Mouse (Mus musculus): ENCODE data around the gene Kcnt1. TPM values are rescaled to one million over a fixed set of nuclear protein-coding genes. Genes with fewer than 3 reads are reported as not detected.

Kcnt1 gene
- polyA plus RNA-seq, 1 experiment from 2014 or later: 0.22 TPM

DNA sequence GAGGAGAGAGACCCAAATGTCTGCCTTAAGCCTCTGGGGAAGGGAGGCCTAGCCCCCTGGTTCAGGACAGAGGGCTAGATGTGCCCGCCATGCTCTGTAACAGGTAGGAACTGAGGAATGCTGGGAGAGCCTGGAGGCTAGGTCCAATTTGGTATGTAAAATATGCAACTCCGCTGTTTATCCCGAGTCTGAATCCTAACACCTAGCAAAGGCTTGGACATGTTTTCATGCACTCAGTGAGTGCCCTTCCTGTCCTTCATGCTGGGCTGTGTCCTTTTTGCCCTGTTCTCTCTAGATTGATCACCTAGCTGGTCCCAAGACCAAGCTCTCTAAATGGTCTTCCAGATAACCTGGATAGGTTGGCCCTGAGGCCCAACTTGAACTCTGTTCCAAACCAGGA lies 3.6 kb upstream of the Kcnt1 start:
- Histone ChIP-seq H3K4me1 (ENCODE audit: insufficient read depth) (peaks cover 8% of the 10 kb centered on the region; the same call in 1 of the 2 replicates), H3K9me3 (ENCODE audit: low read depth, low read length) (no peaks in the 10 kb centered on the region), H3K4me2 (no peak overlapping the region), H3K27me3 (ENCODE audit: insufficient read depth, low read length) (peaks cover 21% of the 10 kb centered on the region), H3K36me3 (ENCODE audit: insufficient read depth) (no peaks in the 10 kb centered on the region), H3K27ac (ENCODE audit: low read depth) (no peak overlapping the region), H3K9ac (no peak overlapping the region), H3K4me3 (ENCODE audit: low read depth, low read length) (no peak overlapping the region)
- TF ChIP-seq CTCF (IDR thresholded peaks at IDR 0.05; ENCODE audit: low read depth): no peak
- no peak for ATAC-seq (ENCODE audit: insufficient read depth)
- DNase-seq: no peak
- WGBS: 83% methylated on average over 3 of the region's 3 CpGs

DNA sequence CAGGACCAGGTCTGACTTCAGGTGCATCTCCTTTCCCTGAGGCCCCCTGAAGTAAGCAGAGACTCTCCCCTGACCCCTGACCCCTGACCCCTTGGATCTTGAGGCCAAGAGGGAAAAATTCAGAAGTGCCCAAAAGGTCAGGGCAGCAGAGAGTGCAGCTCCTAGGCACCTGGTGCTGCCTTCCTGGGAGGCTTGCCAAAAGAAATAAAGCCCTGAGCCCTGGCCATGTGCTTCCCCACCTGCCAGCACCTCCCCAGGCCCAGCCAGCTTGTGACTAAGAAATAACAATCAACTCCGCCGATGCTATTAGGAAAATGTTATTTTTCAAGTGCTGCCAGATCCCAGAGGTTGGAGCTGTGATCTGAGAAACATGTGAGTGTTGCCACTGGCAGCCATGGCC lies 1.5 kb upstream of the Kcnt1 start:
- Histone ChIP-seq H3K9ac (no peak overlapping the region), H3K27ac (ENCODE audit: low read depth) (no peak overlapping the region), H3K36me3 (ENCODE audit: insufficient read depth) (no peaks in the 10 kb centered on the region), H3K4me1 (ENCODE audit: insufficient read depth) (peaks cover 8% of the 10 kb centered on the region; the same call in 1 of the 2 replicates), H3K4me2 (no peak overlapping the region), H3K4me3 (ENCODE audit: low read depth, low read length) (no peak overlapping the region), H3K27me3 (ENCODE audit: insufficient read depth, low read length) (peaks cover 28% of the 10 kb centered on the region), H3K9me3 (ENCODE audit: low read depth, low read length) (no peaks in the 10 kb centered on the region)
- ATAC-seq (ENCODE audit: insufficient read depth): no peak
- 57% methylated on average over 2 of the region's 2 CpGs for WGBS
- TF ChIP-seq CTCF (IDR thresholded peaks at IDR 0.05; ENCODE audit: low read depth): no peak
- DNase-seq: no peak

DNA sequence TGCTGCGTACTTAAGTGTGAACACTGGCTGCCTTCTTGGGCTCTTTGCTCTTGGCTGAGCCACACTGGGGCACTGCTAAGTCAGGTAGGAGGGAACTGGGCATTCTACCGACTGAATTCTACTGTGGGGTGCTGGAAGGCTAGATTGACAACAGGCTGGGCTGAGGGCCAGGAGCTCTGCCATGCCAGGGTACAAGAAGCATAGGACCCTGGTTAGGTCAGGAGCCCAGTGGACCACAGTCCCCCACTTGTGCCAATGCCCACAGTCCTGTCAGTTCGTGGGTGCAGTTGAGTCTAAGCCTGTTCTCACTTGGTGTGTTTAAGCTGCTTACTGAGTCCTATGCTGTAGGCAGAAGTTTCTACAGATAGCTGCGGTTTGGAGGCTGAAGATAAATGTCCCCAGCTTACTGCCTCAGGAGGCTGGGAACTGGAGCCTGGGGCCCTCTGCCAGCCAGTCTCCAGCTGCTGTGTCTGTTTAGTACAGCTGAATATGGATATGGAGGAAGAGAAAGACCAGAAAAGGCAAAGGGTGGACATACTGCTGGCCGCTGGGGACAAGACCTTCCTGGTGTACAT lies 751 bp upstream of the Kcnt1 start:
- no peaks in the 10 kb centered on the region for H3K36me3 ChIP-seq (ENCODE audit: insufficient read depth)
- H3K9ac ChIP-seq: no peak overlapping the region
- H3K9me3 ChIP-seq (ENCODE audit: low read depth, low read length): no peaks in the 10 kb centered on the region
- 0 out of 2 replicates have a peak overlapping the region, but pooled peaks have one; percentile 40 for H3K4me3 ChIP-seq (ENCODE audit: low read depth, low read length)
- H3K4me2 ChIP-seq: peak overlapping the region; percentile 88; the same call in 1 of the 2 replicates
- ATAC-seq (ENCODE audit: insufficient read depth) (no peak), DNase-seq (peak; percentile 3)
- WGBS: 54% methylated on average over 5 of the region's 5 CpGs
- TF ChIP-seq CTCF (IDR thresholded peaks at IDR 0.05; ENCODE audit: low read depth): no peak
- H3K4me1 ChIP-seq (ENCODE audit: insufficient read depth): peaks cover 8% of the 10 kb centered on the region; the same call in 1 of the 2 replicates
- H3K27ac ChIP-seq (ENCODE audit: low read depth): no peak overlapping the region
- H3K27me3 ChIP-seq (ENCODE audit: insufficient read depth, low read length): peaks cover 28% of the 10 kb centered on the region

DNA sequence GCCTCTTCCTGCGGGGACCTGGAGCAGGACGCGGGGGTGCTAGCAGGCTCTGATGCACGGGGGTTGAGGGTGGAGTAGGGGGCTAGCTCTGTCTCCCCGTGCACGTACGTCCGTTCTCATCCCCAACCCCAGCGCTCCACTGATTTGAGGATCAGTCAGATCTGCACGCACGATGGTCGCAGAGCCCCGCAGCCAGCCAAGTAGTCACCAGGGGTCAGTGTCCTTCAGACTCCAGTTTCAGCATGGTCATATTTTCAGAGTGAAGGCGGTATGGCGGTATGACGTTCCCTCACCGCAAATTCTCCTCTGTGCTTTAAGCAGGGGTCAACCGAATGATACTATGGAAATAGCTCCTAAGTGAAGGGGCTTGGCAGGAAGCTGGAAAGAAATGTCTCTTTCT lies 696 bp downstream of the Kcnt1 start:
- Histone ChIP-seq H3K9ac (no peak overlapping the region), H3K4me1 (ENCODE audit: insufficient read depth) (peaks cover 8% of the 10 kb centered on the region; the same call in 1 of the 2 replicates), H3K4me2 (peak overlapping the region; percentile 88), H3K36me3 (ENCODE audit: insufficient read depth) (no peaks in the 10 kb centered on the region), H3K27ac (ENCODE audit: low read depth) (no peak overlapping the region), H3K4me3 (ENCODE audit: low read depth, low read length) (peak overlapping the region; percentile 40), H3K9me3 (ENCODE audit: low read depth, low read length) (no peaks in the 10 kb centered on the region), H3K27me3 (ENCODE audit: insufficient read depth, low read length) (peaks cover 28% of the 10 kb centered on the region)
- WGBS: 5% methylated on average over 18 of the region's 18 CpGs
- DNase-seq: peak; percentile 17
- ATAC-seq (ENCODE audit: insufficient read depth): no peak
- no peak; the same call in 1 of the 2 replicates for TF ChIP-seq CTCF (IDR thresholded peaks at IDR 0.05; ENCODE audit: low read depth)

DNA sequence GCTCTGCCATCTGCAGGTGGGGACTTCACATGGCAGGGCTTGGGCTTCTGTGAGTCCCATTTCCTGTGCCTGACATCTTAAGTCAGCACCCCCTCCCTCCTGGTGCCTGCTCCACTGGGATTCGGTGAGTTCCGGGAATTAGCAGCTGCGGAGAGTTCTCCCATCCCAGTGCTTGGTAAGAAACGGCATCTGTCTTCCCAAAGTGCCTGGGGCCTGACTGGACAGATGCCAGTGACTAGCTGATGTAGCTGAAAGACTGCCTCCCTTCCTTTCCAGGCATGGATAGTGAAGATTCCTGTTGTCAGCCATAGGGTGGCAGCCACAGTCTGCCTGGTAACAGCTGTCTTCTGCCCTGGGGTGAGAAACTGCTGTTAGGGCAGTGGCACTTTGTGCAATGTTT lies 1.9 kb downstream of the Kcnt1 start:
- Histone ChIP-seq H3K9ac (no peak overlapping the region), H3K27me3 (ENCODE audit: insufficient read depth, low read length) (peaks cover 28% of the 10 kb centered on the region), H3K27ac (ENCODE audit: low read depth) (no peak overlapping the region), H3K9me3 (ENCODE audit: low read depth, low read length) (no peaks in the 10 kb centered on the region), H3K4me2 (no peak overlapping the region), H3K4me3 (ENCODE audit: low read depth, low read length) (no peak overlapping the region), H3K36me3 (ENCODE audit: insufficient read depth) (no peaks in the 10 kb centered on the region), H3K4me1 (ENCODE audit: insufficient read depth) (peaks cover 8% of the 10 kb centered on the region; the same call in 1 of the 2 replicates)
- TF ChIP-seq CTCF (IDR thresholded peaks at IDR 0.05; ENCODE audit: low read depth): peak; percentile 11; the same call in 1 of the 2 replicates
- 14% methylated on average over 4 of the region's 4 CpGs for whole genome bisulfite sequencing
- ATAC-seq (ENCODE audit: insufficient read depth): no peak
- DNase-seq: peak; percentile 66

DNA sequence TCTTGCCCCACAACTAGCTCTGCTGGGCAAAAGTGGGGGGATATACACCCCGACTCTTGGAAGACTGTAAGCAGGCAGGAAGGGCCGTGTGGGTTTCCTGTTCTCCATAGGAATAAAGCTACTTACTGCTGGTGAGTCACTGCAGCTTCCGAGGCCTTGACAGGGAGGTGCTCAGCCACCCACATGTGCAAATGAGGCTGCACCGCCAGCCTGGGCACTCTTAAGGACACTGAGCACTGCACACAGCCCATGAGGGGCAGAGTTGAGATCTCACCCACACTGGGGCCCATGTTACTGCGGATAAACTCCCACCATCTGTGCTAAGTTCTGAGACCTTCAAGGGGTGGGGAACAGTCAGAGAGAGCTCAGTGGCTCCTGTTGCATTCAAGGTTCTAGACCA lies 3.1 kb downstream of the Kcnt1 start:
- no peak for ATAC-seq (ENCODE audit: insufficient read depth)

DNA sequence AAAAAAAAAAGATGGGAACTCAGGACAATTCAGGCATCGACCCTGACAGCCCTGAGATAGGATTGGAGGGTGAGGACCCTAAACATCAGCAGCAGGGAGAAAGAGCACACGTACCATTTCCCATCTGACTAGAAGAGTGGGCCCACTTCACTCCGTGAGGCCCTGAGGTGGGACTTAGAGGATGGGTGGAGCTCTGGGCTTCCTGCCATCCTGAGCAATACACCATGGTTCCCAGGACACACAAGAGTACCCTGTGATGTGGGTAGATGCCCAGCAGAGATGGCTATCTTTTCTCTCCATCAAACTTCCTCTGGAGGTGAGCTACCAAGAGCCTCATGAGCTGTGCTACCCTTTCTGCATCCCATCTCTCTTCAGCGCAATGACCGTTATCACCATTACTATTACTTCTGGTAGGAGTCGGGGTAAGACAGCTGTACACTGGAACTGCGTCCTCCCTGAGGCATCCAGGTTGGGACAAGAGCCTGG lies 13.8 kb downstream of the Kcnt1 start:
- no peak for ATAC-seq (ENCODE audit: insufficient read depth)
- H3K27ac ChIP-seq (ENCODE audit: low read depth): no peak overlapping the region
- 27% methylated on average over 7 of the region's 7 CpGs for WGBS
- TF ChIP-seq CTCF (IDR thresholded peaks at IDR 0.05; ENCODE audit: low read depth): no peak
- no peak overlapping the region for H3K9ac ChIP-seq
- no peaks in the 10 kb centered on the region for H3K36me3 ChIP-seq (ENCODE audit: insufficient read depth)
- no peak for DNase-seq
- H3K9me3 ChIP-seq (ENCODE audit: low read depth, low read length): no peaks in the 10 kb centered on the region
- peaks cover 31% of the 10 kb centered on the region for H3K27me3 ChIP-seq (ENCODE audit: insufficient read depth, low read length)
- peak overlapping the region; percentile 54 for H3K4me2 ChIP-seq
- H3K4me1 ChIP-seq (ENCODE audit: insufficient read depth): no peaks in the 10 kb centered on the region
- H3K4me3 ChIP-seq (ENCODE audit: low read depth, low read length): peak overlapping the region; percentile 19

More for the DNA sequence above, 3.1 kb downstream of the Kcnt1 start:
- Histone ChIP-seq H3K4me3 (ENCODE audit: low read depth, low read length) (no peak overlapping the region), H3K9ac (no peak overlapping the region), H3K27me3 (ENCODE audit: insufficient read depth, low read length) (peaks cover 28% of the 10 kb centered on the region), H3K36me3 (ENCODE audit: insufficient read depth) (no peaks in the 10 kb centered on the region), H3K4me2 (no peak overlapping the region), H3K27ac (ENCODE audit: low read depth) (no peak overlapping the region), H3K9me3 (ENCODE audit: low read depth, low read length) (no peaks in the 10 kb centered on the region), H3K4me1 (ENCODE audit: insufficient read depth) (peaks cover 8% of the 10 kb centered on the region; the same call in 1 of the 2 replicates)
- DNase-seq: no peak
- 39% methylated on average over 5 of the region's 5 CpGs for WGBS
- TF ChIP-seq CTCF (IDR thresholded peaks at IDR 0.05; ENCODE audit: low read depth): no peak

All from lung, embryonic 14.5 days (tissue).